Mouse (Mus musculus): Measurements from ENCODE around the gene Slc25a29. TPM values are rescaled to one million over a fixed set of nuclear protein-coding genes. Genes with fewer than 3 reads are reported as not detected.

Slc25a29 gene
- polyA plus RNA-seq (2014; fragmentation: Nextera tagmentation; extraction: Ambion mirVana), result 8.4 and 9.3 TPM in 2 replicates

DNA sequence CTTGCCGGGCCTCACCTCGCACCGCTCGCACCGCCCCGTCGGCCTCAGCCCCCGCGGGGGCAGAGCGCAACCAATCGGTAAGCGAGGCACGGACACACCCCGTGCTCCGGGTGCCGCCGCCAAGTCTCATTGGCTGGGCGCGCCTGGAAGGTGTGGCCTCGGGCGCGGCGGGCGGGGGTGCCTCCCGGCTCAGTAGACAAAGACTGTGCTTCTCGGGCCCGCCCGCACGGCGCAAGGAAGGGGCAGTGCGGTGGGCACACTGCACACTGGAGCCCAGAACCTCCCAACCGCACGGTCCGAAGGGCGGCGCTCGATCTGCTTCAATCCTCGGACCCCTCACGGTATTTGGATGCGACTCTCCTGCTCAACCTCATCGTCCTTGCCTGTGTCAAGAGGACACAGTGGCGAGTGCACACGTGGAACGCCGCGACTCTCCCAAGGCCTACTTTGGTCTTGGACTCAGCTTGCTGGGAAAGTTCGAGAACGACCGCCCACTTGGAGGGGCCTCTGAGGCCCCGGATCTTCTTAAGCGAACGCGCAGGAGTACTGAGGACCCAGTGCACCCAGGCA, at the start of gene Slc25a29, which contains the start of gene Slc25a47:
Slc25a29 (minus strand) TSS at position 44 of the 570 bp plus-strand sequence.
Slc25a47 (plus strand) TSS at position 207 of the 570 bp plus-strand sequence.
- Histone ChIP-seq H3K4me1 (ENCODE audit: control insufficient read depth, insufficient read depth, low read length) (peaks cover 33% of the 10 kb centered on the region), H3K9me3 (ENCODE audit: control insufficient read depth, low read depth, low read length) (no peaks in the 10 kb centered on the region), H3K9ac (replicated peaks; ENCODE audit: low read depth, low read length) (peak within 1 kb of the TSS; percentile 75), H3K36me3 (ENCODE audit: control insufficient read depth, insufficient read depth, low read length) (peaks cover 3% of the 10 kb centered on the region), H3K27ac (ENCODE audit: low read length) (peak within 1 kb of the TSS; percentile 84), H3K4me2 (replicated peaks; ENCODE audit: low read depth, low read length) (peak within 1 kb of the TSS; percentile 96), H3K4me3 (ENCODE audit: low read depth, low read length) (peak within 1 kb of the TSS; percentile 55), H3K27me3 (ENCODE audit: control insufficient read depth, insufficient read depth, low read length) (no peaks in the 10 kb centered on the region)
- WGBS, result under 1% methylated on average over 52 of the region's 53 CpGs
- ATAC-seq (ENCODE audit: insufficient number of reproducible peaks, insufficient read depth, low FRiP score, low read depth), result peak; percentile 98

DNA sequence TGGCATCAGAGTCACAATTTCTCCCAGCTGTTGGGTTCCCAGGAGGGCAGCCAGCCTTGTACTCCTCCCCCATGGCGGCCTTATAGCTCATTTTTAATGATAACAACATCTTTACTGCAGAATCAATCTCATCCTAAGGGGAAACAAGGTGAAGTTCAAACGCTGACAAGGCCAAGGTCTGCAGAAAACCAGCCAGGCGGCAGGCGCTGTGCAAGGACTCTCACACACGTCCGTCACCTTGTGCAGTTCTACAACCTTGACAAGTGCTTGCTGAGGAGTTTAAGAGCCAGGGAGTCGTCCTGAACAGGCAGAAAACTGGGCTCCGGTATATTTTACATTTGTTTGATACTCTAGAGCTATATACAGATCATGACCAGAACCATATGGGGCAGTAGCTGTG, 47.1 kb upstream of the Slc25a29 start:
- H3K9ac ChIP-seq (replicated peaks; ENCODE audit: low read depth, low read length), result no peak overlapping the region
- H3K4me2 ChIP-seq (replicated peaks; ENCODE audit: low read depth, low read length), result no peak overlapping the region
- H3K4me1 ChIP-seq (ENCODE audit: control insufficient read depth, insufficient read depth, low read length), result 0 out of 2 replicates have a peak, but pooled peaks cover 2% of the 10 kb centered on the region
- H3K4me3 ChIP-seq (ENCODE audit: low read depth, low read length), result no peak overlapping the region
- no peaks in the 10 kb centered on the region for H3K27me3 ChIP-seq (ENCODE audit: control insufficient read depth, insufficient read depth, low read length)
- peaks cover 58% of the 10 kb centered on the region for H3K36me3 ChIP-seq (ENCODE audit: control insufficient read depth, insufficient read depth, low read length)
- 82% methylated on average over 8 of the region's 8 CpGs for WGBS
- ATAC-seq (ENCODE audit: insufficient number of reproducible peaks, insufficient read depth, low FRiP score, low read depth), result no peak
- no peak overlapping the region for H3K27ac ChIP-seq (ENCODE audit: low read length)
- H3K9me3 ChIP-seq (ENCODE audit: control insufficient read depth, low read depth, low read length), result no peaks in the 10 kb centered on the region

DNA sequence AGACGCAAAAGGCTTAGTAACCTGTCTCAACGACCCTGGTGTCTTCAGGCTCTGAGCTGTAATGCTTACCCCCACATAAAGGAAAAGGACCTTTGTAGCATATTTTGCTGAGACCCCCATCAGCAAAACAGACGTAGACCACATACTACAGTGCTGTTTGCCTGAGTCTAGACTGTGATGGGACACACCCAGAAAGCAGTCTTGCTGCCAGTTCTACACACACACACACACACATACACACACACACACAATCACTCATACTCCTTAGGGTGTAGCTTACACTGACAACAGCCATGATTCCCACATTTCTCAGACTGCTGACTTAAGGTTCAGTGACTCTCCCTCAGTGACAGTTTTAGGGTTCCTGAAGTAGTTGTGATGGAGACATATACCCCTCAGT, 45.5 kb upstream of the Slc25a29 start:
- H3K36me3 ChIP-seq (ENCODE audit: control insufficient read depth, insufficient read depth, low read length), result peaks cover 43% of the 10 kb centered on the region
- no peak overlapping the region; the same call in 1 of the 2 replicates for H3K27ac ChIP-seq (ENCODE audit: low read length)

DNA sequence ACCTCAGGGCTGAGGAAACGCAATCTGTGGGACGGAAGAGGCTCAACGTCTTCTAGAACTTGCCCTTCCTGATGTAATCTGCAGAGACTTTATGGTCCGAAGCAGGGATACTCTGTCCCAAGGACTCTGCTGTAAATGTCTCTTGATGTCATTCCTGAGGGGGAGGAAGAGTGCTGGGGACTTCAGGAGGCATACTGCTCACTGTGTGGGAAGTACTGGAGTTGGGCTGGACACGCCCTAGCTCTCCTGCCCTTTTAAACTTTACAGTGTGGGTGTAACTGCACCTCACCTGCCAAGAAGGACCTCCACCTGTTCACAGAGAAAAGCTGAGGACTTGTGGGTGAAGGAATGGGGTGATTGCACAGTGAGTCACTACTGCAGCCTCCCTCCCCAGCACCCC, 44.9 kb upstream of the Slc25a29 start:
- Histone ChIP-seq H3K4me2 (replicated peaks; ENCODE audit: low read depth, low read length) (no peak overlapping the region), H3K27ac (ENCODE audit: low read length) (peak overlapping the region; percentile 33; the same call in 1 of the 2 replicates)

More for the DNA sequence above, 45.5 kb upstream of the Slc25a29 start:
- no peaks in the 10 kb centered on the region for H3K4me1 ChIP-seq (ENCODE audit: control insufficient read depth, insufficient read depth, low read length)
- WGBS, result 79% methylated on average over 3 of the region's 3 CpGs
- H3K27me3 ChIP-seq (ENCODE audit: control insufficient read depth, insufficient read depth, low read length), result no peaks in the 10 kb centered on the region
- no peak overlapping the region for H3K4me2 ChIP-seq (replicated peaks; ENCODE audit: low read depth, low read length)
- no peak for ATAC-seq (ENCODE audit: insufficient number of reproducible peaks, insufficient read depth, low FRiP score, low read depth)
- H3K9me3 ChIP-seq (ENCODE audit: control insufficient read depth, low read depth, low read length), result no peaks in the 10 kb centered on the region
- no peak overlapping the region for H3K4me3 ChIP-seq (ENCODE audit: low read depth, low read length)
- no peak overlapping the region for H3K9ac ChIP-seq (replicated peaks; ENCODE audit: low read depth, low read length)

DNA sequence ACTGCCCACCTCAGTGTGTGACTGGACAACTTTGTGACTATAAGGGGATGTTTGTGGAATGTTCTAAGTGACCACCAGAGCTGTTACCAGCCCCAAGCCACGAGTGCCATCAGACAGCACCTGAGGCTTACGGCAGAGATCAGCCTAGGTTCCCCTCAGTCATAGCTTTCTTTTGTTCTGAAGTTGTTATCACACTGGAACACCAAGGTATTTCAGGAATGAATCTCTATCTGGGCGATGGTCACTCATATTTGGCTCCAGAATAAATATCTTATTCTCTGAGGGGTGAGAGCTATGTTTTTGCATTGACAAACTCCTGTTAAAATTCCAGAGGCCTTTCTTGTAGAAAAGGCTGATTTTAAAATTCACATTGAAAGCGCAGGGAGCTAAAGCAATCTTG, 43.5 kb upstream of the Slc25a29 start:
- Histone ChIP-seq H3K4me3 (ENCODE audit: low read depth, low read length) (no peak overlapping the region), H3K36me3 (ENCODE audit: control insufficient read depth, insufficient read depth, low read length) (peaks cover 45% of the 10 kb centered on the region), H3K4me1 (ENCODE audit: control insufficient read depth, insufficient read depth, low read length) (no peaks in the 10 kb centered on the region), H3K27ac (ENCODE audit: low read length) (no peak overlapping the region), H3K4me2 (replicated peaks; ENCODE audit: low read depth, low read length) (no peak overlapping the region), H3K9ac (replicated peaks; ENCODE audit: low read depth, low read length) (no peak overlapping the region), H3K9me3 (ENCODE audit: control insufficient read depth, low read depth, low read length) (no peaks in the 10 kb centered on the region), H3K27me3 (ENCODE audit: control insufficient read depth, insufficient read depth, low read length) (no peaks in the 10 kb centered on the region)
- no peak for ATAC-seq (ENCODE audit: insufficient number of reproducible peaks, insufficient read depth, low FRiP score, low read depth)
- 79% methylated on average over 4 of the region's 4 CpGs for WGBS

More for the DNA sequence above, 44.9 kb upstream of the Slc25a29 start:
- WGBS, result 84% methylated on average over 5 of the region's 5 CpGs
- H3K4me1 ChIP-seq (ENCODE audit: control insufficient read depth, insufficient read depth, low read length), result no peaks in the 10 kb centered on the region
- peaks cover 38% of the 10 kb centered on the region for H3K36me3 ChIP-seq (ENCODE audit: control insufficient read depth, insufficient read depth, low read length)
- peak; percentile 86 for ATAC-seq (ENCODE audit: insufficient number of reproducible peaks, insufficient read depth, low FRiP score, low read depth)
- no peak overlapping the region for H3K9ac ChIP-seq (replicated peaks; ENCODE audit: low read depth, low read length)
- no peaks in the 10 kb centered on the region for H3K27me3 ChIP-seq (ENCODE audit: control insufficient read depth, insufficient read depth, low read length)
- H3K4me3 ChIP-seq (ENCODE audit: low read depth, low read length), result no peak overlapping the region
- H3K9me3 ChIP-seq (ENCODE audit: control insufficient read depth, low read depth, low read length), result no peaks in the 10 kb centered on the region

DNA sequence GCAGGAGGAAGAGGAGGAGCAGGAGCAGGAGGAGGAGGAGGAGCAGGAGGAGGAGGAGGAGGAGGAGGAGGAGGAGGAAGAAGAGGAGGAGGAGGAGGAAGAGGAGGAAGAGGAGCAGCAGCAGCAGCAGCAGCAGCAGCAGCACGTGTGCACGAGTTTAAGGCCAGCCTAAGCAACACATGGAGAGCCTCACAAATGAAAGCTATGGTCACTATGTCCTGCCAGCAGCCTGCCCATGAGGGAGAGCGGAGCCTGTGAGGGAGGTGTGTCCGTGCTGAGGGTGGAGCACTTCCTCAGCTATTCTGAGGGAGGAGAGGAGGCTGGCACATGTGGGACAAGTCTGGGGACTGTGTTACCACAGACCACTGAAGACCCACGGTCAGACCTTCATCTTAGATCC, 37.4 kb upstream of the Slc25a29 start:
- Histone ChIP-seq H3K9ac (replicated peaks; ENCODE audit: low read depth, low read length) (no peak overlapping the region), H3K27ac (ENCODE audit: low read length) (no peak overlapping the region), H3K27me3 (ENCODE audit: control insufficient read depth, insufficient read depth, low read length) (no peaks in the 10 kb centered on the region), H3K36me3 (ENCODE audit: control insufficient read depth, insufficient read depth, low read length) (peaks cover 51% of the 10 kb centered on the region), H3K9me3 (ENCODE audit: control insufficient read depth, low read depth, low read length) (no peaks in the 10 kb centered on the region), H3K4me1 (ENCODE audit: control insufficient read depth, insufficient read depth, low read length) (no peaks in the 10 kb centered on the region), H3K4me3 (ENCODE audit: low read depth, low read length) (no peak overlapping the region), H3K4me2 (replicated peaks; ENCODE audit: low read depth, low read length) (no peak overlapping the region)
- WGBS, result 81% methylated on average over 5 of the region's 5 CpGs
- ATAC-seq (ENCODE audit: insufficient number of reproducible peaks, insufficient read depth, low FRiP score, low read depth), result no peak

DNA sequence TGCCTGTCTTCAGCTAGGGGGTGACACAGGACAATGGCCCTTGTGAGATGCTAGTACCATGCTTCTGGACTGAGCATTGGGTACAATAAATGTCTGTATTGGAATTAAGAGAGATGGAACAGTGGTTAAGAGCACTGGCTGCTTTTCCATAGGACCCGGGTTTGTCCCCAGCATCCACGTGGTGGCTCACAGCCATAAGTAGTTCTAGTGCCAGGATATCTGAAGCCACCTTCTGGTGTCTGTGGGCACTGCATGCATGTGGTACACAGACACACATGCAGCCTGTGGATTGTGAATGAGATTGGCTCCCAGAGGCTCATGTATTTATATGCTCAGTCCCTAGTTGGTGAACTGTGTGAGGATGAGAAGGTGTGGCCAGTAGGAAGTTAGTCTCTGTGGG, 33.9 kb upstream of the Slc25a29 start:
- Histone ChIP-seq H3K27me3 (ENCODE audit: control insufficient read depth, insufficient read depth, low read length) (no peaks in the 10 kb centered on the region), H3K36me3 (ENCODE audit: control insufficient read depth, insufficient read depth, low read length) (peaks cover 65% of the 10 kb centered on the region), H3K4me2 (replicated peaks; ENCODE audit: low read depth, low read length) (no peak overlapping the region), H3K9me3 (ENCODE audit: control insufficient read depth, low read depth, low read length) (no peaks in the 10 kb centered on the region), H3K4me1 (ENCODE audit: control insufficient read depth, insufficient read depth, low read length) (no peaks in the 10 kb centered on the region), H3K27ac (ENCODE audit: low read length) (no peak overlapping the region), H3K9ac (replicated peaks; ENCODE audit: low read depth, low read length) (no peak overlapping the region), H3K4me3 (ENCODE audit: low read depth, low read length) (no peak overlapping the region)
- no peak for ATAC-seq (ENCODE audit: insufficient number of reproducible peaks, insufficient read depth, low FRiP score, low read depth)
- WGBS, result 88% methylated on average over 2 of the region's 2 CpGs

DNA sequence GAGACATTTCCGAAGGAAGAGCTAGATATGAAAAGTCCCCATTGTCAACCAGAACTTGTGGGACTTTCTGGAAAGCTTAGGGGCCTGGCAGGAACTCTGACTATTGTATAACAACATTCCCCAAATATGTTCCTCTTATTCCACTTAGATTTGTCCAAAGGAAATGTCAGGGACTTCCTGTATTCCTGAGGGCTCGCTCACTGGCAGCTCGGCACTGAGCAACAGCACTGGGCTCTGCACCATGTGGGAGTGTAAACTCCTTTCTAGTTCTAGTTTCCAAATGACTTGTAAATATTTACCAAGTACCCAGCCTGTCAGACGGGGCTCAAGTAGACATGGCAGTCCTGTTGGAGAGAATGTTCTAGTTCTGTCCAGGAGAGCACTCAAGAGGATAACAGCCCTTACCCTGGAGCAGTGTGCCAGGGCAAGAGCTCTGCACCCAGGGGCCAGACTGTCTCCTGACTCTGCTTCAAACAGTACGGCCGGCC, 29.4 kb upstream of the Slc25a29 start:
- H3K9ac ChIP-seq (replicated peaks; ENCODE audit: low read depth, low read length), result no peak overlapping the region
- H3K27ac ChIP-seq (ENCODE audit: low read length), result peak overlapping the region; percentile 66; the same call in 1 of the 2 replicates
- H3K4me3 ChIP-seq (ENCODE audit: low read depth, low read length), result no peak overlapping the region
- H3K9me3 ChIP-seq (ENCODE audit: control insufficient read depth, low read depth, low read length), result no peaks in the 10 kb centered on the region
- H3K4me1 ChIP-seq (ENCODE audit: control insufficient read depth, insufficient read depth, low read length), result no peaks in the 10 kb centered on the region
- H3K36me3 ChIP-seq (ENCODE audit: control insufficient read depth, insufficient read depth, low read length), result peaks cover 74% of the 10 kb centered on the region
- no peak for ATAC-seq (ENCODE audit: insufficient number of reproducible peaks, insufficient read depth, low FRiP score, low read depth)
- H3K4me2 ChIP-seq (replicated peaks; ENCODE audit: low read depth, low read length), result no peak overlapping the region
- WGBS, result 65% methylated on average over 6 of the region's 6 CpGs
- no peaks in the 10 kb centered on the region for H3K27me3 ChIP-seq (ENCODE audit: control insufficient read depth, insufficient read depth, low read length)
